8 mouse cellular contexts compared by ENCODE assay signal in the genomic region with DNA sequence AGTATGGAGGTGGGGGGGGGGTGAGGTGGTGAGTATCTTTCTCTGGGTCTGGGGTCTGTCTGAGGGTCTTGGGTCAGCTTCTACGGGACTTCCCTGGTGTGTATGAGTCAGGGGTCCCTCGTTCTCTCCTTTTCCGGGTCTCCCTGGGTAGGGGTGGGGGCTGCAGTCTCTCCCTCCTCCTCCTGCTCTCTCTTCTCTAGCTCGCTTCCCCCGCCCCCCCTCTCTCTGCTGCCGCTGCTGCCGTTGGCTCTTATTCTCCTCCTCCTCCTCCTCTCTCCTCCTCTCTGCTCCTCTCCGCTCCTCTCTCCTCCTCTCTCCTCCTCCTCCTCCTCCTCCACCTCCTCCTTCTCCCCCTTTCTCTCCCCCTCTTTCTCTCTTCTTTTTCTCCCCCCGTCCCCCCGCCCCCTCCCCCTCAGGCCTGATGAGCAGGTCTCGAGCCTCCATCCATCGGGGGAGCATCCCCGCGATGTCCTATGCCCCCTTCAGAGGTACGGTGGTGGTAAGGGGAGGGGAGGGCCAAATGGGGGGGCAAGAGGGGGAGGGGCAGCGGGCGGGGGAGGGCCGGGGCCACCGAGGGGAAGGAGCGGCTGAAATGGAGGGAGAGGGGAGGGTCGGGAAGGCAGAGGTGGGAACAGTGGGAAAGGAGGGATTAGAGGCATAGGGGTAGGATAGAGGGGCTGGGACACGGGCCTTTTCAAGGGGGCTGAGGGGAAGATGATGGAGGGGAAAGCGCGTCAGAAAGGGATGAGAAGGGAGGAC. TPM values are rescaled to one million over a fixed set of nuclear protein-coding genes. Genes with fewer than 3 reads are reported as not detected.
A peak's percentile ranks its signal among the peaks of the same experiment; 100 is the strongest.
DNase-seq lines count a peak whose midpoint lies in the region; ATAC-seq and TF ChIP-seq lines count a peak whose summit lies in the region.

Gene Syngap1 (plus strand): TSS at position 223 of the 759 bp plus-strand sequence.

- H3K9me3 ChIP-seq in heart, postnatal 0 days (replicated peaks; ENCODE audit: control insufficient read depth, low read length) = no peaks in the 10 kb centered on the region

- DNase-seq in kidney, adult 9 months = peak; percentile 20
- no peak for DNase-seq in kidney, adult 18-20 months
- DNase-seq in MN1 (ENCODE audit: low spot score) = peak; percentile 42
- peak; percentile 55 to 68 for DNase-seq in cerebellum, postnatal 36 days
- no peak for DNase-seq in heart, postnatal 0 days (ENCODE audit: low spot score)
- DNase-seq in left cerebral cortex, postnatal 36 days (ENCODE audit: low spot score in 2 of 2) = peak in 1 of 2 experiments; percentile 53
- peak; percentile 25 for DNase-seq in naive thymus-derived CD4-positive, alpha-beta T cell, adult 2 months (ENCODE audit: low read depth)

- no peak for ATAC-seq in heart, postnatal 0 days (ENCODE audit: insufficient read depth, low read depth)
- no peak for ATAC-seq in monocyte, adult 5-6 weeks (replicated peaks; ENCODE audit: insufficient number of reproducible peaks, low FRiP score, low TSS enrichment, poor library complexity, severe bottlenecking)

- TF ChIP-seq CTCF in heart, postnatal 0 days (IDR thresholded peaks at IDR 0.05; ENCODE audit: low read depth) = no peak

- no peaks in the 10 kb centered on the region for H3K27me3 ChIP-seq in heart, postnatal 0 days (ENCODE audit: control insufficient read depth, insufficient read depth, low read length)

- peak within 1 kb of the TSS; percentile 89 for H3K27ac ChIP-seq in heart, postnatal 0 days (ENCODE audit: low read depth)

- WGBS in heart, postnatal 0 days = 3% methylated on average over 20 of the region's 24 CpGs

- peaks cover 12% of the 10 kb centered on the region for H3K4me1 ChIP-seq in heart, postnatal 0 days (ENCODE audit: control insufficient read depth, insufficient read depth)

- peak within 1 kb of the TSS; percentile 64 for H3K4me2 ChIP-seq in heart, postnatal 0 days (ENCODE audit: low read depth, low read length)

- TF ChIP-seq EP300 in heart, postnatal 0 days (IDR thresholded peaks at IDR 0.05; ENCODE audit: low read depth) = no peak

- intact Hi-C loops in left cerebral cortex, postnatal 36 days (cut with DNase I) = no loop called here

- peaks cover 5% of the 10 kb centered on the region for H3K36me3 ChIP-seq in heart, postnatal 0 days (replicated peaks; ENCODE audit: control insufficient read depth, insufficient read depth, low read length)

- H3K4me3 ChIP-seq in heart, postnatal 0 days (ENCODE audit: low read depth, low read length) = peak within 1 kb of the TSS; percentile 82

- H3K9ac ChIP-seq in heart, postnatal 0 days (replicated peaks; ENCODE audit: low read depth, low read length) = peak within 1 kb of the TSS; percentile 57; the same call in 1 of the 2 replicates

RNA-seq across cellular contexts. Expression of gene Syngap1, which starts in this region (rescaled TPM):
- total RNA-seq in heart, postnatal 0 days (2014; rRNA removed; ENCODE audit: low replicate concordance) = 4.3 and 6.6 TPM in 2 replicates
- polyA plus RNA-seq in heart, postnatal 0 days (2015; fragmentation: Nextera tagmentation; extraction: Ambion mirVana) = 0.41 and 0.45 TPM in 2 replicates
- 100 to 1,000 TPM; 419 to 475 TPM for total RNA-seq in left cerebral cortex, postnatal 36 days (2021)
- total RNA-seq in monocyte, adult 5-6 weeks (2017) = 0.76 to 3.9 TPM (median 0.96 TPM) in 3 replicates

Comparison
In these comparisons a context has a peak if more than half of its experiments do, and no peak if none do; other contexts are left out.
1. RNA of gene Syngap1 (total RNA-seq): 419 to 475 TPM in left cerebral cortex, postnatal 36 days; 4.3 to 6.6 TPM in heart, postnatal 0 days and 0.76 to 3.9 TPM in monocyte, adult 5-6 weeks; every median in the first group is over 10 times any median in the second.
2. DNase-seq: peak in kidney, adult 9 months (single experiment), MN1 (single experiment), cerebellum, postnatal 36 days (2 of 2) and naive thymus-derived CD4-positive, alpha-beta T cell, adult 2 months (single experiment); none in kidney, adult 18-20 months (single experiment) and heart, postnatal 0 days (single experiment).